Mouse (Mus musculus): ENCODE measurements at regions not wholly inside any gene's neighbourhood (a gene's known extent, or its start where the extent isn't known, plus 50 kb on each side); places are given as distances from the start of the nearest gene placed in this dataset.

DNA sequence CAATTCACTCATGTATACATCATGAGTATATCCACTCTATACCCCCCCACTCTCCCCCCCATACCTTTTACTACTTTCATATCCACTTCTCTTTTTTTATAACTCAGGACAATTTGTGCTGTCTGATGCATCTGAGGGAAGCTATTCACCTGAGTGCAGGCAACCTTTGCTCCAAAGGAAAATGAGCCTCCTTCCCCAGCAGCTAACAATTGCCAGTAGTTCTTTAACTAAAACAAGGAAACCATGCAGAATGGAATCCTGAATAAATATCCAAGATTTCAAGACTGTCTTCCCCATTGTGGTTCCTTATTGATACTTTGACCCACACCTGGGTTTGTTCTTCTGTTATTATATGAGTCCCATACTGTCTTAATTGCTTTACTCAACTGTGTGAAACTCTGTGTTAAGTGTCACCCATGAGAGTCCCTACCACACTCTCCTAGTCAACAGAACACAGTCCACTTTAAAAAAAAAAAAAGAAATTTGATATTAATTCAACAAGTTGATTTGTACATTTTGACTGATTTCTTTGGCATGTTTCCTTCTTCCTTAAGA, 62.3 kb upstream of the D7Ertd443e start:
- dilution Hi-C loops (cut with MboI; ENCODE audit: extremely low pct_ligation_motif_present, extremely low pct_unique_long_range_greater_than_20kb, low sequenced_read_pairs): no loop called here
- no peak overlapping the region for H3K4me2 ChIP-seq (ENCODE audit: insufficient read depth, low read depth, poor library complexity, severe bottlenecking)

DNA sequence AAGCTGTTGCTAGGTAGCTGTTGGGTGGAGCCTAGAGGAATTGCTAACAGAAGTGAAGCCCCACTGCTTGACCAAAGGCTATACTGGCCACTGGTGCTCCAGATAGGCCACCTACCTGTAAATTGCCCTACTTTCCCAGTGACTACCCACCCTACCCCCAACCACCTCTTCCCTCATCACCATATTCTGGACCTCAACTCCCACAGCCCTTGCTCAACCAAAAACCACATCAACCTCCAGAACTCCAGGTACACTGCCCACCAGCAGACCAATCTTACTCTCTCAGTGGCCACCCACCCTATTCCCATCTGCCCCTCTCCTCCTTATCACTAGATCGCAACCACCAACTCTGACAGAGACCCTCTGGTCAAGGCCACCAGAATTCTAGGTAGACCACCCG, 63.4 kb upstream of the D7Ertd443e start:
- in situ Hi-C loops (cut with MboI; ENCODE audit: low pct_ligation_motif_present, low pct_unique_long_range_greater_than_20kb, low sequenced_read_pairs) (no loop called here), dilution Hi-C loops (cut with MboI; ENCODE audit: extremely low pct_ligation_motif_present, extremely low pct_unique_long_range_greater_than_20kb, low sequenced_read_pairs) (no loop called here)
- Histone ChIP-seq H3K4me3 (replicated peaks in 1 of 3; ENCODE audit: low read depth in 2 of 3, low read length in 2 of 3, poor library complexity in 1 of 3) (no peak overlapping the region), H3K9me3 (replicated peaks; ENCODE audit: low read length) (peaks cover 56% of the 10 kb centered on the region), H3K4me1 (ENCODE audit: control insufficient read depth in 1 of 2, insufficient read depth in 2 of 2) (no peaks in the 10 kb centered on the region), H3K27ac (ENCODE audit: insufficient read depth, low read depth) (no peak overlapping the region), H3K27me3 (replicated peaks) (no peaks in the 10 kb centered on the region), H3K79me2 (replicated peaks; ENCODE audit: control insufficient read depth, extremely low read depth, insufficient read depth, poor library complexity, severe bottlenecking) (no peaks in the 10 kb centered on the region), H3K4me2 (ENCODE audit: insufficient read depth, low read depth, poor library complexity, severe bottlenecking) (no peak overlapping the region), H3K36me3 (replicated peaks in 1 of 2; ENCODE audit: control insufficient read depth in 1 of 2, insufficient read depth in 1 of 2, low read length in 1 of 2) (no peaks in the 10 kb centered on the region), H3K9ac (ENCODE audit: insufficient read depth, low read depth) (no peak overlapping the region)
- DNase-seq (ENCODE audit: extremely low read depth): no peak
- TF ChIP-seq CHD2 (IDR thresholded peaks at IDR 0.05; ENCODE audit: low read length): no peak

More for the DNA sequence above, 62.3 kb upstream of the D7Ertd443e start:
- DNase-seq (ENCODE audit: extremely low read depth): no peak
- Histone ChIP-seq H3K27ac (ENCODE audit: insufficient read depth, low read depth) (no peak overlapping the region), H3K4me1 (ENCODE audit: control insufficient read depth in 1 of 2, insufficient read depth in 2 of 2) (no peaks in the 10 kb centered on the region), H3K27me3 (replicated peaks) (no peaks in the 10 kb centered on the region), H3K4me3 (replicated peaks in 1 of 3; ENCODE audit: low read depth in 2 of 3, low read length in 2 of 3, poor library complexity in 1 of 3) (no peak overlapping the region), H3K36me3 (replicated peaks in 1 of 2; ENCODE audit: control insufficient read depth in 1 of 2, insufficient read depth in 1 of 2, low read length in 1 of 2) (no peaks in the 10 kb centered on the region), H3K79me2 (replicated peaks; ENCODE audit: control insufficient read depth, extremely low read depth, insufficient read depth, poor library complexity, severe bottlenecking) (no peaks in the 10 kb centered on the region), H3K9me3 (replicated peaks; ENCODE audit: low read length) (peaks cover 55% of the 10 kb centered on the region), H3K9ac (ENCODE audit: insufficient read depth, low read depth) (no peak overlapping the region)
- no peak for TF ChIP-seq ZKSCAN1 (IDR thresholded peaks at IDR 0.05; ENCODE audit: borderline replicate concordance, low read depth, low read length)
- TF ChIP-seq MAX (IDR thresholded peaks at IDR 0.05; ENCODE audit: low read length): no peak
- no peak for TF ChIP-seq USF2 (conservative IDR thresholded peaks at IDR 0.05; ENCODE audit: low read depth, low read length)
- no peak for TF ChIP-seq NELFE (IDR thresholded peaks at IDR 0.05; ENCODE audit: low read depth, low read length)
- no peak for TF ChIP-seq UBTF (IDR thresholded peaks at IDR 0.05; ENCODE audit: low read depth, low read length)
- no peak for TF ChIP-seq CHD1 (IDR thresholded peaks at IDR 0.05; ENCODE audit: low read depth, low read length)
- no peak for TF ChIP-seq MEF2A (IDR thresholded peaks at IDR 0.05; ENCODE audit: borderline replicate concordance, low read depth, low read length)
- no peak for TF ChIP-seq ZNF384 (IDR thresholded peaks at IDR 0.05; ENCODE audit: low read depth, low read length)
- TF ChIP-seq TCF12 (IDR thresholded peaks at IDR 0.05; ENCODE audit: low read depth, low read length): no peak
- TF ChIP-seq GABPA (IDR thresholded peaks at IDR 0.05; ENCODE audit: insufficient replicate concordance, low read depth, low read length): no peak
- no peak for TF ChIP-seq TBP (conservative IDR thresholded peaks at IDR 0.05; ENCODE audit: low read depth, low read length)
- TF ChIP-seq JUND (conservative IDR thresholded peaks at IDR 0.05; ENCODE audit: low read depth, low read length): no peak
- TF ChIP-seq RCOR1 (conservative IDR thresholded peaks at IDR 0.05; ENCODE audit: low read depth, low read length): no peak
- no peak for TF ChIP-seq MAZ (IDR thresholded peaks at IDR 0.05; ENCODE audit: low read depth, low read length)
- TF ChIP-seq KAT2A (IDR thresholded peaks at IDR 0.05; ENCODE audit: insufficient replicate concordance, low read length): no peak
- in situ Hi-C loops (cut with MboI; ENCODE audit: low pct_ligation_motif_present, low pct_unique_long_range_greater_than_20kb, low sequenced_read_pairs): no loop called here
